Mouse (Mus musculus) kidney, embryonic 14.5 days (tissue): ENCODE results near the gene Foxo6. TPM values are rescaled to one million over a fixed set of nuclear protein-coding genes. Genes with fewer than 3 reads are reported as not detected.
A peak's percentile ranks its signal among the peaks of the same experiment; 100 is the strongest.

Experiments
- ATAC-seq: fragments of 200-750 bp; cut with Nextera tagmentation; 2 replicates; pipeline ENCODE4 v1.8.0; 2017; ENCODE audit warnings: moderate number of reproducible peaks, mild to moderate bottlenecking, moderate TSS enrichment, moderate library complexity; ENCODE audit not compliant: low FRiP score, low TSS enrichment
- H3K27ac ChIP-seq: fragments of 300-500 bp; sonication (generic); 2 replicates; pipeline ENCODE4 v1.5.1; 2014; ENCODE audit warnings: low read depth, mild to moderate bottlenecking, low read length, moderate library complexity, mixed read lengths
- H3K27me3 ChIP-seq: fragments of 300-500 bp; sonication (generic); 2 replicates; pipeline ENCODE4 v1.6.1; 2014; ENCODE audit warnings: mild to moderate bottlenecking, low read length; ENCODE audit not compliant: control insufficient read depth, insufficient read depth
- H3K36me3 ChIP-seq: fragments of 300-500 bp; sonication (generic); 2 replicates; pipeline ENCODE4 v1.6.1; 2014; ENCODE audit warnings: low read length, mixed read lengths; ENCODE audit not compliant: control insufficient read depth, insufficient read depth
- H3K4me1 ChIP-seq: fragments of 300-500 bp; sonication (generic); 2 replicates; pipeline ENCODE4 v1.6.1; 2014; ENCODE audit warnings: low read length, mixed read lengths; ENCODE audit not compliant: control insufficient read depth, insufficient read depth
- H3K4me2 ChIP-seq: fragments of 300-500 bp; sonication (generic); replicated peaks from 2 replicates; pipeline ENCODE4 v1.6.1; 2014; ENCODE audit warnings: low read depth, mild to moderate bottlenecking, low read length
- H3K4me3 ChIP-seq: fragments of 300-500 bp; sonication (generic); 2 replicates; pipeline ENCODE4 v1.5.1; 2014; ENCODE audit warnings: mild to moderate bottlenecking, low read length
- H3K9ac ChIP-seq: fragments of 300-500 bp; sonication (generic); 2 replicates; pipeline ENCODE4 v1.6.1; 2014; ENCODE audit warnings: low read depth, mild to moderate bottlenecking, low read length, moderate library complexity
- H3K9me3 ChIP-seq: fragments of 300-500 bp; sonication (generic); 2 replicates; pipeline ENCODE4 v1.6.1; 2016; ENCODE audit warnings: low read length; ENCODE audit not compliant: control insufficient read depth
- WGBS: fragments of 180-500 bp; shearing (Covaris S2); extraction: QIAGEN DNeasy Blood & Tissue Kit; methylation state at CpG from one replicate; pipeline ENCODE4 v1.1.7; 2014; 5-methylcytosine and 5-hydroxymethylcytosine counted together
- polyA plus RNA-seq: library from polyadenylated mRNA; unstranded; fragments of >200 nt; fragmentation: Nextera tagmentation; extraction: Ambion mirVana; gene quantifications from 2 replicates; pipeline ENCODE4 v1.2.1, GENCODE M21; 2014

The Foxo6 gene
- polyA plus RNA-seq, 1 experiment from 2014 or later: 0.15 TPM

GRCm38 (mm10) chr4:120289181-120289965 is 2.2 kb upstream of the Foxo6 start:
- H3K27me3 ChIP-seq: peaks cover 30% of the 10 kb centered on the region

GRCm38 (mm10) chr4:120286761-120287241 is 348 bp downstream of the Foxo6 start:
- H3K4me3 ChIP-seq: peak overlapping the region; percentile 65
- H3K4me1 ChIP-seq: peaks cover 21% of the 10 kb centered on the region; the same call in 1 of the 2 replicates
- H3K36me3 ChIP-seq: no peaks in the 10 kb centered on the region
- H3K4me2 ChIP-seq: peak overlapping the region; percentile 100
- no peaks in the 10 kb centered on the region for H3K9me3 ChIP-seq
- no peak for ATAC-seq
- H3K27me3 ChIP-seq: peaks cover 50% of the 10 kb centered on the region
- no peak overlapping the region for H3K27ac ChIP-seq
- peak overlapping the region; percentile 63 for H3K9ac ChIP-seq
- under 1% methylated on average over 51 of the region's 53 CpGs for WGBS

More at GRCm38 (mm10) chr4:120289181-120289965, 2.2 kb upstream of the Foxo6 start:
- Histone ChIP-seq H3K4me1 (peaks cover 8% of the 10 kb centered on the region; the same call in 1 of the 2 replicates), H3K9me3 (no peaks in the 10 kb centered on the region), H3K36me3 (no peaks in the 10 kb centered on the region), H3K9ac (no peak overlapping the region), H3K4me3 (no peak overlapping the region), H3K4me2 (no peak overlapping the region), H3K27ac (no peak overlapping the region)
- no peak for ATAC-seq
- WGBS: 69% methylated on average over 3 of the region's 3 CpGs

GRCm38 (mm10) chr4:120285730-120286129 is 1.4 kb downstream of the Foxo6 start:
- 92% methylated on average over 1 of the region's 1 CpGs for WGBS
- no peaks in the 10 kb centered on the region for H3K36me3 ChIP-seq
- no peaks in the 10 kb centered on the region for H3K9me3 ChIP-seq
- peaks cover 21% of the 10 kb centered on the region; the same call in 1 of the 2 replicates for H3K4me1 ChIP-seq
- H3K4me3 ChIP-seq: no peak overlapping the region
- no peak overlapping the region for H3K9ac ChIP-seq
- H3K27ac ChIP-seq: no peak overlapping the region
- ATAC-seq: no peak
- H3K4me2 ChIP-seq: no peak overlapping the region
- peaks cover 52% of the 10 kb centered on the region for H3K27me3 ChIP-seq

- H3K27ac ChIP-seq: no peak overlapping the region
- no peaks in the 10 kb centered on the region for H3K36me3 ChIP-seq
- peaks cover 21% of the 10 kb centered on the region; the same call in 1 of the 2 replicates for H3K4me1 ChIP-seq
- no peaks in the 10 kb centered on the region for H3K9me3 ChIP-seq
- WGBS: 63% methylated on average over 3 of the region's 3 CpGs
- ATAC-seq: no peak
- H3K9ac ChIP-seq: no peak overlapping the region
- H3K4me2 ChIP-seq: no peak overlapping the region
- no peak overlapping the region for H3K4me3 ChIP-seq
- peaks cover 56% of the 10 kb centered on the region for H3K27me3 ChIP-seq
These were observed 1.9 kb downstream of the Foxo6 start for GRCm38 (mm10) chr4:120285223-120285622.

- Histone ChIP-seq H3K4me3 (no peak overlapping the region), H3K27me3 (peaks cover 56% of the 10 kb centered on the region), H3K27ac (no peak overlapping the region), H3K9ac (no peak overlapping the region), H3K36me3 (no peaks in the 10 kb centered on the region), H3K4me2 (no peak overlapping the region), H3K9me3 (no peaks in the 10 kb centered on the region), H3K4me1 (peaks cover 21% of the 10 kb centered on the region; the same call in 1 of the 2 replicates)
- WGBS: 74% methylated on average over 1 of the region's 1 CpGs
- no peak for ATAC-seq
These were observed 3.0 kb downstream of the Foxo6 start for GRCm38 (mm10) chr4:120284187-120284586.

GRCm38 (mm10) chr4:120283141-120283540 is 4.0 kb downstream of the Foxo6 start:
- Histone ChIP-seq H3K27me3 (peaks cover 56% of the 10 kb centered on the region), H3K9me3 (no peaks in the 10 kb centered on the region), H3K9ac (peak overlapping the region; percentile 15), H3K4me1 (peaks cover 21% of the 10 kb centered on the region; the same call in 1 of the 2 replicates), H3K4me2 (peak overlapping the region; percentile 90), H3K4me3 (peak overlapping the region; percentile 41), H3K27ac (no peak overlapping the region), H3K36me3 (no peaks in the 10 kb centered on the region)
- ATAC-seq: peak; percentile 58
- 15% methylated on average over 5 of the region's 6 CpGs for WGBS

GRCm38 (mm10) chr4:120282568-120283091 is 4.5 kb downstream of the Foxo6 start:
- Histone ChIP-seq H3K9ac (peak overlapping the region; percentile 15; the same call in 1 of the 2 replicates), H3K4me2 (peak overlapping the region; percentile 90), H3K9me3 (no peaks in the 10 kb centered on the region), H3K36me3 (no peaks in the 10 kb centered on the region), H3K27me3 (peaks cover 56% of the 10 kb centered on the region), H3K4me1 (peaks cover 21% of the 10 kb centered on the region; the same call in 1 of the 2 replicates), H3K27ac (no peak overlapping the region), H3K4me3 (peak overlapping the region; percentile 41)
- WGBS: under 1% methylated on average over 43 of the region's 47 CpGs
- 0 out of 2 replicates have a peak, but pooled peaks have one; percentile 7 for ATAC-seq

- peaks cover 21% of the 10 kb centered on the region for H3K4me1 ChIP-seq
- no peak overlapping the region for H3K27ac ChIP-seq
- no peak overlapping the region for H3K4me2 ChIP-seq
- no peak for ATAC-seq
- no peak overlapping the region for H3K4me3 ChIP-seq
- H3K9ac ChIP-seq: no peak overlapping the region
- no peaks in the 10 kb centered on the region for H3K9me3 ChIP-seq
- 81% methylated on average over 3 of the region's 3 CpGs for WGBS
- H3K27me3 ChIP-seq: peaks cover 49% of the 10 kb centered on the region
- H3K36me3 ChIP-seq: no peaks in the 10 kb centered on the region
These were observed 6.1 kb downstream of the Foxo6 start for GRCm38 (mm10) chr4:120281011-120281410.

- H3K27me3 ChIP-seq: peaks cover 43% of the 10 kb centered on the region
- peaks cover 21% of the 10 kb centered on the region for H3K4me1 ChIP-seq
- no peak overlapping the region for H3K4me2 ChIP-seq
- no peak overlapping the region for H3K27ac ChIP-seq
- 81% methylated on average over 12 of the region's 12 CpGs for WGBS
- H3K9me3 ChIP-seq: no peaks in the 10 kb centered on the region
- H3K4me3 ChIP-seq: no peak overlapping the region
- H3K36me3 ChIP-seq: no peaks in the 10 kb centered on the region
- H3K9ac ChIP-seq: no peak overlapping the region
- ATAC-seq: no peak
These were observed 6.7 kb downstream of the Foxo6 start for GRCm38 (mm10) chr4:120280432-120280831.
